Mouse (Mus musculus) WW6 (cell line): ENCODE results near the gene Nfia.

ENCODE experiments used
- DNase-seq: peaks from one replicate; pipeline ENCODE4 v3.0.0-alpha.2; 2013; ENCODE audit warnings: low read depth, low spot score

The Nfia gene

GRCm38 (mm10) chr4:97772641-97773040, at the start of gene Nfia:
TSS of gene Nfia (plus strand) at chr4:97772734.
- DNase-seq: no peak

DNA sequence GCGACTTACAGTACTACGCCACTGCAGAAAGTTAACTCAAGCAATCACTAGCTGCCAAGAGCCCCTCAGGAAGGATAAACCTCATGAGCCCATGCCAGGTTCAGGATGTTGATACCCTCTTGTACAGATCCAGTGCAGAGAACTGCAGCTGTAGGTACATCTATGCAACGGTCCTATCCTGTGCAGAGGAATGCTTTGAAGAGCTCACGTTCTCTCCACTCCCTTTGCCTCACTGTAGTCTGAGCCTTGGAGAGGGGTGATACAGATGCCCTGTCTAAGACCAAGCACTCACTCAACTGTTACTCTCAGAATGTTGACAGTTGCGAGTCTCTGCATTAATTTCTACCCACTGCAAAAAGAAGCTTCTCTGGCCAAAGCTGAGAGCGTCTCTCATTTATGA, 49.2 kb upstream of the Nfia start:
- no peak for DNase-seq

GRCm38 (mm10) chr4:97728520-97728919, 44.0 kb upstream of the Nfia start:
- no peak for DNase-seq

DNA sequence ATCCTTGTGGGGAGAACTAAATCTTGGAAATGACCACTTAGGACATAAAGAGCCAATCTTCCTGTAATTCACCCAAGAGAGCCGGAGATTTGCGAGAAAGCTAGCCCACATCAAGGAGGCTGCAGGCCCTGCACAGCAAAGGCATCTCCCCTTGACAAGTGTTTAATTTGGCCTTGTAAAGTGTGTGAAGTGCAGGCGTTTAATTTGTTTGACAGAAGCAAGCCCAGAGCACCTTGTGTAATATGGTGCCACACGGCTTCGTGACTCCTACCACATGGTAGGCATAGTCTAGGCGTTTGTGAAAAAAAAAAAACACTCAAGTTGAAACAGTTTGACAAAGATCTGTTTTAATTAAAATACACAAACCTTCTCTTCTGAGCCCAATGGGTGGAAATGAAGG, 42.5 kb upstream of the Nfia start:
- DNase-seq: no peak

- DNase-seq: no peak
Measured at GRCm38 (mm10) chr4:97730416-97730815, 42.1 kb upstream of the Nfia start.

DNA sequence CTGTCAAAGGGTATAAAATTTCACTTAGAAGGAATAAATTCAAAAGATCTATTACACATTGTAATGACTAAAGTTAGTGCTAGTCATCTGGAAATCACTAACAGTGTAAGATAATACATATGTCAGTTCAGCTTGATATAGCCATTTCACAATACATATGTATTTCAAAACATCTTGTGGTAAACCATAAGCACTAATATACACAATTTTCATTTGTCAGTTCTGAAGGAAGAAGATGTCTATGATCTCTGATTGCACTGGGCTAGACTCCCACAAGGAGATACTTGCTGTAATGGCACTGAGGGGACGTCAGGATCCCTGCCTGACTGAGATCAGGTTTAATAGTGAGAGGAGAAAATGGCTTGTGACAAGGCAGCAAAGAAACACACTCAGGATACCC, 39.1 kb upstream of the Nfia start:
- DNase-seq: no peak

DNA sequence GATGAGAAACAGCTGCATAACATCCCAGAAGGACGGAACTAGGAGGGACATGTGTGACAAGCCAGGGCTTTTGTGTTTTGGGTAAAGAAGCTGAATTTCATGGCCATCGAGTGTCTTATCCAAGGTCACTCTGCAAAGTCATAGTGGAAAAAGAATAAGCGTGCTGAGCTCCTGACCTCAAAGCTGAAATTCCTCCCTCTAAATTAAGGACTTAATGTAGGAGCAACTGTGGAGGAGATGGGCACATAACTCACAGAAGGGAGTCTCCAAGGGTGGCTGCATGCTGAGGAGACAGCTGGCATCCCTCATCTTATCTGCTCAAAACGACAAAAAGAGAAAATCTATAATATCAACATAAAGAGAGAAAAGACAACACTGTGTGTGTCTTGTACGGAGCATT, 28.6 kb upstream of the Nfia start:
- DNase-seq: no peak

GRCm38 (mm10) chr4:97745296-97746105, 27.0 kb upstream of the Nfia start:
- DNase-seq: no peak

DNA sequence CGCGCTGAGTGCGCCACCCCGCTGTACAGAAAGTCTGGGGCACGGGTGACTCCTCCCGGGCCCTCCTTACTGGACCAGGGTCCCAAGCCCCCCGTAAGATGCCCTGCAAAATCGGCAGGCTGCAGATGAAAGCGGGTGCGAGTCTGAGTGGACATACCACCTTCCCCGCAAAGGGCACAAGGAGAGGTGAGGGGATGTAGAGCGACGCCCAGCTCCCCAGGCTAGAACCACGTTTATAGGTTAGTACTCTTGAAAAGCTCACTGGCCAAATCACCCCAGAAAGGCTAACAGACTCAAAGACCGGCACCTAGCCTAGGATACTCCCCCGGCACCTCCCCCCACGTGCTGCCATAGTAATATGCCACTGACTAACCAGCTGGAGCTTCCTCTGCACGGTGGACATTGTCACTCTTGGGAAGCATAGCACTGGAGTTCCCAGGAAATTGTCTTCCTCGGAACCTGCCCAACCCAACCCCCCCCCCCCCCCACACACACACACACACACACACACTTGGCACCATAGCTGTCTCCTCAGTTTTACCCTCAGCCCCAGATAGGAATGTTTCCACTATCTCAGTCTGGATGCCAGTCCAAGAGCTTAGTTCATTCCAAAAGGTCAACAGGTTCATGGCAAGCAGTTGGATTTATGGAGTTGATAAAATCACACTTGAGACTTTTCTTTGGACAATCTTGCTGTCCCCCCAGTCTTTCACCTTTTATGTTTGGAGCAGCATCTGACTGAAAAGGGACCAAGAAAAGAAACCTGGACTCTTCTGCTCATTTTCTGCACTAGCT, 26.2 kb upstream of the Nfia start:
- DNase-seq: no peak

- no peak for DNase-seq
Measured at GRCm38 (mm10) chr4:97750401-97750800, 22.1 kb upstream of the Nfia start.

DNA sequence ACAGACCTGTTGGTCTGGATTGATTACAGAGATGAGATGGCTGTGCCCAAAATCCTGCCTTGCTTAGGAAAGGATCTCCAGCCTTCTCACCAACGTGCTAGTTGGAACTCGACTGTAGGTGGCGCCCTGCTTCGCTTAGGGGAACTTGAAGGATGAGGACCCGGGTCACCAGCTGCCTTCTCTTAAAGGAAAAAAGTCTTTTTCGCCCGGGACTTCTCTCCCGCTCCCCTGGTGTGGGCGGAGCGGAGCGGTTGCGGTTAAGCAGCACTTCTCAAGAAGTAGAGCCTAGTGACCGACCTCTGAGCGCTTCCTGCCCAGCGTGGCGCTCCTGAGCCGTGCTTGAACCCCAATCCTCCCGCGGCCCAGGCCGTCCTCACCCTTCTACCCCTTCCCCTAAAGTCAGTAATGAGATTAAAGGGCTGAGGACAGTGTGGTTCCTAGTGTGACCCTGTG, 21.5 kb upstream of the Nfia start:
- peak; percentile 76 for DNase-seq

DNA sequence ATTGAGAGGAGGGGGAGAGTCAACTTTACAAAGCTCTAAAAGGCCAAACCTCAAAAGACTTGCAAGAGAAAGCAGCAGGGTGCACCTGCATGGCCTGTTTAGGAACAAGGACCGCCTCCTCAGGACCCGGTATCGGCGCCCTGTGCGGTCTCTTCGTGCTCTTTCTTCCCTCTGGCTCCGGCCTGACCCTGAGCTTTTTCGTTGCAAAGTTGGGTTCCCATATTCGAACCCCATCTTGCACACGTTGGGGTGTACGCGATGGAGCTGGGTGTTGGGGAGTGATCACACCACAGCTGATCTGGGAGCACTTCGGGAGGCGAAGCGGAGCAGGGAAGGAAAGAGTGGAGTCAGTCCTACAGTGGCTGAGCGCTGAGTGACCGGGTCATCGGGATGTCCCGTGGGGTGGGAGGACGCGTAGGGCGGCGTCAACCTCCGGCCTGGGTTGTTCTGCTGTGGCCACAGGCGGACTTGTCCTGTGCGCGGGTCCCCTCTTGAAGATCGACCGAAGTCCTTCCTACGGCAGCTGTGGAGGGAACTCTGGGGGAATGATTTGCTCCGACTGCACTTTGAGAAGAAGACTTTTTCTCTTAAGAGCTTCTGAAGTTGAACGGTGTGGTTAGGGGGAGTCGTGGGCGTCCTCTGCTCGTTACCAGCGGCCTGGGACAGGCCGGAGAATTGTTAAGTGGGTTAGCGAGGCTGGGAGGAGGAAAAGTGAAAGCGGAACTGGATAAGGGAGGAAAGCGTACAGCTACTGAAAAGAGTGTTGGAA, 20.9 kb upstream of the Nfia start:
- DNase-seq: no peak

- DNase-seq: no peak
Measured at GRCm38 (mm10) chr4:97752276-97753010, 20.1 kb upstream of the Nfia start.

DNA sequence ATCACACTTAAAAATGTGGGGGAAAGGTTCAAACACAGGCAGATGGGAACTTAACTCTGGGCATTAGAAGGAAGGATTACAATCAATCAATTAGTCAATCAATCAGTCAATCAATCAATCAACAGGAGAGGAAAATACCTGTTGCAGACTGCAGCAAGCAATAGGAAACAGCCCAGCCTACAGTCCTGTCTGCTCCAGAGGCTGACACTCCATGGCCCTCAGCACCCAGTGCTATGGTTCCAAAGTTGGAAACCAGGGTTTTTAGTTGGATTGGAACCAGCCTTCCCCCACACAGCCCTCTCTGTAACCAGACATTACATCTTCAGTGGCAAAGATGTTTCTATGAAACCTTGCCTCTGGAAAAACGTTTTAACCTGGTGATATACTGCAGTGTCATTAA, 19.0 kb upstream of the Nfia start:
- no peak for DNase-seq

DNA sequence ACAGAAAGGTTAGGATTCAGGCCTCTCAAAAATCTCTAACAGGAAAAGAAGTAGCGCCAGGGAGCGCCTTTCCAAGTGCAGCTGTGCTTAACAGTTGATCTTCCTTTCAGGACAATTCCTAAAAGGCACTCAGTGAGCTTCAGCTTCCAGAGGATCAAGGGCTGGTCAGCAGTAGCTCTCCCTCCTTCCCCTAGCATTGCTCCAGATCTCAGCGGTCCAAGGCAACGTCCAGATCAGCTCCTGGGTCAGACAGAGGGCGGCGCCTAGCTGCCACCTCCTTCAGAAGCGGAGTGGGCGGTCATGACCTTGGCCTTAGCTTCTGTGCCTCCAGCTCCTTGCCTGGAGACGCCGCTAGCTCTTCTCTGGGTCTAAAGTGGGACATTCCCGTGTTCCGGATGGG, 18.3 kb upstream of the Nfia start:
- DNase-seq: no peak

GRCm38 (mm10) chr4:97757207-97757977, 15.1 kb upstream of the Nfia start:
- no peak for DNase-seq

- no peak for DNase-seq
Measured at GRCm38 (mm10) chr4:97757978-97758461, 14.5 kb upstream of the Nfia start.

- no peak for DNase-seq
Measured at GRCm38 (mm10) chr4:97758661-97759060, 13.9 kb upstream of the Nfia start.

GRCm38 (mm10) chr4:97764616-97765015, 7.9 kb upstream of the Nfia start:
- no peak for DNase-seq

GRCm38 (mm10) chr4:97765341-97766020, 7.1 kb upstream of the Nfia start:
- DNase-seq: no peak
